Mouse (Mus musculus) gastrocnemius, postnatal 14 days (tissue): ENCODE measurements around the gene Foxf2. TPM values are rescaled to one million over a fixed set of nuclear protein-coding genes. Genes with fewer than 3 reads are reported as not detected.
A peak's percentile ranks its signal among the peaks of the same experiment; 100 is the strongest.

Experiments used
- DNase-seq: peaks from one replicate; pipeline ENCODE4 v3.0.0; 2021; ENCODE audit warnings: mixed read lengths
- intact Hi-C: fragments of 180-260 bp; cut with DNase I; formaldehyde crosslinking; loops from one replicate; pipeline ENCODE4 v1.15.1; 2025; ENCODE audit warnings: low total_unique reads
- total RNA-seq, 2 experiments: library from RNA; stranded (reverse); gene quantifications; 2 replicates each; pipeline ENCODE4 v1.2.3; 2021

The Foxf2 gene
- total RNA-seq, 2 experiments from 2014 or later = 0.16 TPM; not detected in 1

- DNase-seq = no peak
- intact Hi-C loops = loop anchor here (10.0 kb wide), 2 partner anchors 628 to 728 kb away; no protein-coding TSS in a partner anchor
These were observed 2.3 kb upstream of the Foxf2 start for GRCm38 (mm10) chr13:31623291-31623690.

GRCm38 (mm10) chr13:31623906-31624860, 1.4 kb upstream of the Foxf2 start:
- intact Hi-C loops = loop anchor here (10.0 kb wide), 2 partner anchors 629 to 729 kb away; no protein-coding TSS in a partner anchor
- no peak for DNase-seq

GRCm38 (mm10) chr13:31624966-31625332, 667 bp upstream of the Foxf2 start:
- intact Hi-C loops = loop anchor here (5.0 to 10.0 kb wide), 3 partner anchors 418 to 730 kb away; no protein-coding TSS in a partner anchor

GRCm38 (mm10) chr13:31626183-31626801, 676 bp downstream of the Foxf2 start:
- peak; percentile 24 for DNase-seq
- intact Hi-C loops = loop anchor here (5.0 to 10.0 kb wide), 3 partner anchors 419 to 731 kb away; no protein-coding TSS in a partner anchor

More at GRCm38 (mm10) chr13:31624966-31625332, 667 bp upstream of the Foxf2 start:
- no peak for DNase-seq

- intact Hi-C loops = loop anchor here (5.0 to 10.0 kb wide), 3 partner anchors 420 to 732 kb away; no protein-coding TSS in a partner anchor
- no peak for DNase-seq
These were observed 1.5 kb downstream of the Foxf2 start for GRCm38 (mm10) chr13:31626991-31627625.

- no peak for DNase-seq
- intact Hi-C loops = loop anchor here (5.0 to 10.0 kb wide), 3 partner anchors 421 to 733 kb away; no protein-coding TSS in a partner anchor
These were observed 2.5 kb downstream of the Foxf2 start for GRCm38 (mm10) chr13:31627864-31628690.

GRCm38 (mm10) chr13:31628691-31629180, 3.1 kb downstream of the Foxf2 start:
- intact Hi-C loops = loop anchor here (5.0 to 10.0 kb wide), 3 partner anchors 421 to 734 kb away; no protein-coding TSS in a partner anchor

GRCm38 (mm10) chr13:31629321-31629851, 3.8 kb downstream of the Foxf2 start:
- no peak for DNase-seq
- intact Hi-C loops = loop anchor here (5.0 to 10.0 kb wide), 3 partner anchors 422 to 735 kb away; no protein-coding TSS in a partner anchor

More at GRCm38 (mm10) chr13:31628691-31629180, 3.1 kb downstream of the Foxf2 start:
- no peak for DNase-seq

GRCm38 (mm10) chr13:31630051-31630450, 4.4 kb downstream of the Foxf2 start:
- intact Hi-C loops = no loop called here
- no peak for DNase-seq

GRCm38 (mm10) chr13:31630551-31630950, 4.9 kb downstream of the Foxf2 start:
- intact Hi-C loops = no loop called here
- DNase-seq = no peak

- no peak for DNase-seq
- intact Hi-C loops = no loop called here
These were observed 5.7 kb downstream of the Foxf2 start for GRCm38 (mm10) chr13:31631291-31631690.

- intact Hi-C loops = no loop called here
- peak; percentile 65 for DNase-seq
These were observed 6.8 kb downstream of the Foxf2 start for GRCm38 (mm10) chr13:31632450-31632849.

- no peak for DNase-seq
- intact Hi-C loops = no loop called here
These were observed 7.6 kb downstream of the Foxf2 start for GRCm38 (mm10) chr13:31633259-31633658.

GRCm38 (mm10) chr13:31635546-31635945, 9.9 kb downstream of the Foxf2 start:
- intact Hi-C loops = no loop called here
- no peak for DNase-seq

- DNase-seq = no peak
- intact Hi-C loops = no loop called here
These were observed 15.9 kb downstream of the Foxf2 start for GRCm38 (mm10) chr13:31641517-31641916.

GRCm38 (mm10) chr13:31652131-31652745, 26.6 kb downstream of the Foxf2 start:
- intact Hi-C loops = no loop called here
- no peak for DNase-seq

GRCm38 (mm10) chr13:31656249-31656648, 30.6 kb downstream of the Foxf2 start:
- intact Hi-C loops = no loop called here
- DNase-seq = no peak

- no peak for DNase-seq
These were observed 32.6 kb downstream of the Foxf2 start for GRCm38 (mm10) chr13:31658212-31658611.

More at GRCm38 (mm10) chr13:31658212-31658611, 32.6 kb downstream of the Foxf2 start:
- intact Hi-C loops = no loop called here
